Mouse (Mus musculus): ENCODE measurements around the gene Nmd3. TPM values are rescaled to one million over a fixed set of nuclear protein-coding genes. Genes with fewer than 3 reads are reported as not detected.

Gene Nmd3
- 100 and 104 TPM in 2 replicates for polyA plus RNA-seq (2016; fragmentation: Nextera tagmentation; extraction: Ambion mirVana)

- H3K4me3 ChIP-seq, result peak within 1 kb of the TSS; percentile 98
- no peaks in the 10 kb centered on the region for H3K9me3 ChIP-seq (replicated peaks)
- H3K27ac ChIP-seq (ENCODE audit: poor library complexity, severe bottlenecking), result peak within 1 kb of the TSS; percentile 93
- peak within 1 kb of the TSS; percentile 97 for H3K9ac ChIP-seq
- H3K27me3 ChIP-seq (replicated peaks), result no peaks in the 10 kb centered on the region
- peak; percentile 96 for ATAC-seq (ENCODE audit: insufficient number of reproducible peaks, low FRiP score)
- peaks cover 12% of the 10 kb centered on the region for H3K4me1 ChIP-seq (replicated peaks)
- H3K4me2 ChIP-seq, result peak within 1 kb of the TSS; percentile 80
- whole genome bisulfite sequencing, result 0% methylated on average over 33 of the region's 33 CpGs
- peaks cover 9% of the 10 kb centered on the region for H3K36me3 ChIP-seq
Measured at GRCm38 (mm10) chr3:69721814-69722186, at the start of gene Nmd3. Nmd3 (plus strand) TSS chr3:69721985.

GRCm38 (mm10) chr3:69673351-69673750, 48.4 kb upstream of the Nmd3 start:
- no peaks in the 10 kb centered on the region for H3K27me3 ChIP-seq (replicated peaks)
- no peak overlapping the region for H3K4me2 ChIP-seq
- H3K9ac ChIP-seq, result no peak overlapping the region
- no peaks in the 10 kb centered on the region for H3K36me3 ChIP-seq
- H3K4me1 ChIP-seq (replicated peaks), result peaks cover 4% of the 10 kb centered on the region
- no peak overlapping the region for H3K4me3 ChIP-seq
- H3K27ac ChIP-seq (ENCODE audit: poor library complexity, severe bottlenecking), result no peak overlapping the region
- 89% methylated on average over 10 of the region's 10 CpGs for WGBS
- no peak for ATAC-seq (ENCODE audit: insufficient number of reproducible peaks, low FRiP score)
- no peaks in the 10 kb centered on the region for H3K9me3 ChIP-seq (replicated peaks)

GRCm38 (mm10) chr3:69674206-69674605, 47.6 kb upstream of the Nmd3 start:
- WGBS, result 20% methylated on average over 3 of the region's 3 CpGs
- Histone ChIP-seq H3K27ac (ENCODE audit: poor library complexity, severe bottlenecking) (no peak overlapping the region), H3K9ac (no peak overlapping the region), H3K36me3 (no peaks in the 10 kb centered on the region), H3K4me1 (replicated peaks) (peaks cover 4% of the 10 kb centered on the region), H3K4me2 (no peak overlapping the region), H3K27me3 (replicated peaks) (no peaks in the 10 kb centered on the region), H3K9me3 (replicated peaks) (no peaks in the 10 kb centered on the region), H3K4me3 (no peak overlapping the region)
- ATAC-seq (ENCODE audit: insufficient number of reproducible peaks, low FRiP score), result no peak

- Histone ChIP-seq H3K9ac (no peak overlapping the region), H3K4me2 (no peak overlapping the region), H3K27me3 (replicated peaks) (no peaks in the 10 kb centered on the region), H3K36me3 (no peaks in the 10 kb centered on the region), H3K4me3 (no peak overlapping the region), H3K27ac (ENCODE audit: poor library complexity, severe bottlenecking) (no peak overlapping the region), H3K4me1 (replicated peaks) (no peaks in the 10 kb centered on the region), H3K9me3 (replicated peaks) (no peaks in the 10 kb centered on the region)
- 53% methylated on average over 1 of the region's 1 CpGs for WGBS
- no peak for ATAC-seq (ENCODE audit: insufficient number of reproducible peaks, low FRiP score)
Measured at GRCm38 (mm10) chr3:69689791-69690190, 32.0 kb upstream of the Nmd3 start.

GRCm38 (mm10) chr3:69690939-69691338, 30.8 kb upstream of the Nmd3 start:
- H3K4me2 ChIP-seq, result no peak overlapping the region
- ATAC-seq (ENCODE audit: insufficient number of reproducible peaks, low FRiP score), result no peak
- H3K9ac ChIP-seq, result no peak overlapping the region
- H3K36me3 ChIP-seq, result no peaks in the 10 kb centered on the region
- no peaks in the 10 kb centered on the region for H3K27me3 ChIP-seq (replicated peaks)
- no peak overlapping the region for H3K4me3 ChIP-seq
- no peaks in the 10 kb centered on the region for H3K4me1 ChIP-seq (replicated peaks)
- no peak overlapping the region for H3K27ac ChIP-seq (ENCODE audit: poor library complexity, severe bottlenecking)
- 81% methylated on average over 2 of the region's 2 CpGs for WGBS
- no peaks in the 10 kb centered on the region for H3K9me3 ChIP-seq (replicated peaks)

- no peak overlapping the region for H3K9ac ChIP-seq
- ATAC-seq (ENCODE audit: insufficient number of reproducible peaks, low FRiP score), result no peak
- H3K27ac ChIP-seq (ENCODE audit: poor library complexity, severe bottlenecking), result no peak overlapping the region
- no peak overlapping the region for H3K4me3 ChIP-seq
- no peaks in the 10 kb centered on the region for H3K9me3 ChIP-seq (replicated peaks)
- H3K4me2 ChIP-seq, result no peak overlapping the region
- H3K36me3 ChIP-seq, result no peaks in the 10 kb centered on the region
- no peaks in the 10 kb centered on the region for H3K27me3 ChIP-seq (replicated peaks)
- no peaks in the 10 kb centered on the region for H3K4me1 ChIP-seq (replicated peaks)
- 77% methylated on average over 6 of the region's 6 CpGs for WGBS
Measured at GRCm38 (mm10) chr3:69699851-69700500, 21.8 kb upstream of the Nmd3 start.

- ATAC-seq (ENCODE audit: insufficient number of reproducible peaks, low FRiP score), result no peak
- WGBS, result 40% methylated on average over 1 of the region's 1 CpGs
- H3K4me2 ChIP-seq, result no peak overlapping the region
- H3K27ac ChIP-seq (ENCODE audit: poor library complexity, severe bottlenecking), result no peak overlapping the region
- no peak overlapping the region for H3K9ac ChIP-seq
- H3K27me3 ChIP-seq (replicated peaks), result no peaks in the 10 kb centered on the region
- H3K9me3 ChIP-seq (replicated peaks), result no peaks in the 10 kb centered on the region
- no peaks in the 10 kb centered on the region for H3K36me3 ChIP-seq
- no peak overlapping the region for H3K4me3 ChIP-seq
- no peaks in the 10 kb centered on the region for H3K4me1 ChIP-seq (replicated peaks)
Measured at GRCm38 (mm10) chr3:69701905-69702304, 19.9 kb upstream of the Nmd3 start.

- no peaks in the 10 kb centered on the region for H3K36me3 ChIP-seq
Measured at GRCm38 (mm10) chr3:69702421-69702820, 19.4 kb upstream of the Nmd3 start.

GRCm38 (mm10) chr3:69709043-69709929, 12.5 kb upstream of the Nmd3 start:
- no peak overlapping the region for H3K4me3 ChIP-seq
- 67% methylated on average over 12 of the region's 12 CpGs for WGBS
- no peaks in the 10 kb centered on the region for H3K9me3 ChIP-seq (replicated peaks)
- no peak overlapping the region for H3K4me2 ChIP-seq
- 0 out of 2 replicates have a peak, but pooled peaks have one; percentile 45 for ATAC-seq (ENCODE audit: insufficient number of reproducible peaks, low FRiP score)
- no peak overlapping the region for H3K27ac ChIP-seq (ENCODE audit: poor library complexity, severe bottlenecking)
- H3K36me3 ChIP-seq, result no peaks in the 10 kb centered on the region
- H3K27me3 ChIP-seq (replicated peaks), result no peaks in the 10 kb centered on the region
- no peak overlapping the region for H3K9ac ChIP-seq
- no peaks in the 10 kb centered on the region for H3K4me1 ChIP-seq (replicated peaks)

More at GRCm38 (mm10) chr3:69702421-69702820, 19.4 kb upstream of the Nmd3 start:
- Histone ChIP-seq H3K9ac (no peak overlapping the region), H3K4me1 (replicated peaks) (no peaks in the 10 kb centered on the region), H3K27me3 (replicated peaks) (no peaks in the 10 kb centered on the region), H3K4me2 (no peak overlapping the region), H3K9me3 (replicated peaks) (no peaks in the 10 kb centered on the region), H3K4me3 (no peak overlapping the region), H3K27ac (ENCODE audit: poor library complexity, severe bottlenecking) (no peak overlapping the region)
- ATAC-seq (ENCODE audit: insufficient number of reproducible peaks, low FRiP score), result no peak

- H3K4me3 ChIP-seq, result no peak overlapping the region
- H3K4me1 ChIP-seq (replicated peaks), result no peaks in the 10 kb centered on the region
- H3K4me2 ChIP-seq, result no peak overlapping the region
- no peaks in the 10 kb centered on the region for H3K9me3 ChIP-seq (replicated peaks)
- H3K27ac ChIP-seq (ENCODE audit: poor library complexity, severe bottlenecking), result no peak overlapping the region
- WGBS, result 50% methylated on average over 8 of the region's 8 CpGs
- H3K27me3 ChIP-seq (replicated peaks), result no peaks in the 10 kb centered on the region
- no peak for ATAC-seq (ENCODE audit: insufficient number of reproducible peaks, low FRiP score)
- no peaks in the 10 kb centered on the region for H3K36me3 ChIP-seq
- no peak overlapping the region for H3K9ac ChIP-seq
Measured at GRCm38 (mm10) chr3:69711907-69712600, 9.7 kb upstream of the Nmd3 start.

GRCm38 (mm10) chr3:69717476-69717875, 4.3 kb upstream of the Nmd3 start:
- H3K4me3 ChIP-seq, result no peak overlapping the region
- no peak overlapping the region for H3K27ac ChIP-seq (ENCODE audit: poor library complexity, severe bottlenecking)
- no peaks in the 10 kb centered on the region for H3K4me1 ChIP-seq (replicated peaks)
- no peak overlapping the region for H3K4me2 ChIP-seq
- no peaks in the 10 kb centered on the region for H3K36me3 ChIP-seq
- no peak for ATAC-seq (ENCODE audit: insufficient number of reproducible peaks, low FRiP score)
- no peaks in the 10 kb centered on the region for H3K9me3 ChIP-seq (replicated peaks)
- WGBS, result 78% methylated on average over 6 of the region's 6 CpGs
- H3K9ac ChIP-seq, result no peak overlapping the region
- H3K27me3 ChIP-seq (replicated peaks), result no peaks in the 10 kb centered on the region

All from heart, embryonic 12.5 days (tissue).